Mouse (Mus musculus) embryo, embryonic 10.5 days (tissue): ENCODE measurements at regions not wholly inside any gene's neighbourhood (a gene's known extent, or its start where the extent isn't known, plus 50 kb on each side); places are given as distances from the start of the nearest gene placed in this dataset.

Experiments used
- DNase-seq: peaks from one replicate; pipeline ENCODE4 v3.0.0-alpha.2; 2015; ENCODE audit warnings: low spot score

DNA sequence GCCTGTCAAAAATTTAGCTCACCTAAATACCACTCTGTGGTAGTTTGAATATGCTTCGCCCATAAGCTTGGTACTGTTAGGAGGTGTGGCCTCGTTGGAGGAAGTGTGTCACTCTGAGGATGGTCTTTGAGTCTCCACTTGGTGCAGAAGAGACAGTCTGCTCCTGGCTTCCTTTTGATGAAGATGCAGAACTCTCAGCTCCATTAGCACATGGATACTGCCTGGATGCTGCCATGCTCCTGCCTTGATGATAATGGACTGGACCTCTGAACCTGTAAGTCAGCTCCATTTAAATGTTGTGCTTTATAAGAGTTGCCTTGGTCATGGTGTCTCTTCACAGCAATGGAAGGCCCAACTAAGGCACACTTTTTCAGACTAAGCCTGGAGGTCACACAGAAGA lies 56.9 kb upstream of the Pik3r1 start:
- DNase-seq = no peak

DNA sequence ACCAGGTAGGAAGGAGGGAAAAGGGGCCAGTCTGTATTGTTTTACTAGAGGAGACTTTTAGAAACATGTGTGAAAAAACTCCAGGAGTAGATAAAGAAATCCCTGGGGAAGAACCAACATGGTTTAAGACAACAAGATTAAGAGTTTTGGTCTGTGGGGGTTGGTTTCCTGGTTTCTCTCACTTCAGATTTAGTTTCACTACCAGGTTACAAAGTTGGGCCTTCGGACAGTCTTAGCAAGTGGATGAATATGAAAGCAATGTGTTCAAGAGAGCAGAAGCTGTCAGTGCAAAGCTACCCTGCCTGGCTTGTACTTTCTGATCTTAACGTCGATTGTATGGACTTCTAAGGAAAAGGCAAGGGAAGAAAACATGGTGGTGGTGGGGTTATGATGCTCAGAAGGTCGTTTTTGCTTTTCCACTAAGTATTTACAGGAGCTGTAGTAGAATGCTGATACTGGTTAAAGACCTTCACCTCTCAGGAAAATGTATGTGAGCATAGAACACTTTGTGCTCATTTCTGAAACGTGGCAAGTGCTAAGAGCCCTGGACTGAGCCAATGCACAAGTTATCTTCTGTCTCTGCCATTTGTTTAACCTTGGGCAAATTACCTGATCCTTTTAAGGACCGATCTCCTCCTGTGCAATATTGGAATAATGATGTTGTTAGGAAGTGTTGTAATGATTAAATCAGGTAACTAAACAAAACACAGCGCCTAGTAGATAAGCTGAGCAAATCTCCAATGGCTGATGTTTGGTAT lies 64.0 kb upstream of the Pik3r1 start:
- DNase-seq = no peak

GRCm38 (mm10) chr13:101834546-101834945 lies 66.5 kb upstream of the Pik3r1 start:
- no peak for DNase-seq

DNA sequence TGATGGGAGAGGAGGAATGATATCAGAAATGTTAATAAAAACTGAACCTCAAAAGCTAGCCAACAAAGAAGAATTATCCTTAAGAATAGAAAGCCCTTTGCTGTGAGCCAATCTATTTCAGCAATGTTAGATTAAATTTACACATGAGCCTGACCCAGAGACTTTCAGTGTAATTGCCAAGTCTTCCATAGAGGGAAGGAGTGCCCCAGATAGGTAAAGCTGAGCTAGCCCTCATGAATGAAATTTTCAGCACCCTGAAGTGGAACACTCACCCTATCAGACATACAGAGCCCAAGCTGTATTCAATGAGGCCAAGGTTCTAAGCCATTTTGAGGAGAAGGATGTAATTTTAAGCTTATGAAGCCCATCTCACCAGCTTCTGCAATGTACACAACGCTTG lies 69.0 kb upstream of the Pik3r1 start:
- no peak for DNase-seq

- peak; percentile 17 for DNase-seq
Observed at GRCm38 (mm10) chr13:101844461-101845440, 76.7 kb upstream of the Pik3r1 start.

GRCm38 (mm10) chr13:101846016-101846415 lies 78.0 kb upstream of the Pik3r1 start:
- no peak for DNase-seq

- DNase-seq = no peak
Observed at GRCm38 (mm10) chr13:101847879-101848600, 80.0 kb upstream of the Pik3r1 start.

GRCm38 (mm10) chr13:101848601-101849147 lies 80.7 kb upstream of the Pik3r1 start:
- DNase-seq = no peak

DNA sequence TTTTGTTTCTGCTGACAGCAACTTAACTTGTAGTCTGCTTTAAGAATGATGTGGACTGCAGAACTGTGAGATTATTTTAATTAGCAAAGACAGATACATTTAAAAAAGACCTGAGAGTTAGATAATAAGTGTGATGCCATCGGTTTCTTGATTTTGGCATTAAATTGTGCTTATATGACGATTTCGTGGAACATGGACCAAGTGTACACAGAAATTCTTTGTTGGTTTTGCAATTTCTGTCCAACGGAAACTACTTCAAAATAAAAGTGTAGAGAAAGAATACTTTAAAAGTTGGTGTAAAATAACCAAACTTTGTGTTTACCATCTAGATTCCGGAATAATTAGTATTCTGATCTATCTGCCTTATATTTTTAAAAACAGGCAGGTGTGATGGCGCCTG lies 81.4 kb upstream of the Pik3r1 start:
- DNase-seq = no peak

DNA sequence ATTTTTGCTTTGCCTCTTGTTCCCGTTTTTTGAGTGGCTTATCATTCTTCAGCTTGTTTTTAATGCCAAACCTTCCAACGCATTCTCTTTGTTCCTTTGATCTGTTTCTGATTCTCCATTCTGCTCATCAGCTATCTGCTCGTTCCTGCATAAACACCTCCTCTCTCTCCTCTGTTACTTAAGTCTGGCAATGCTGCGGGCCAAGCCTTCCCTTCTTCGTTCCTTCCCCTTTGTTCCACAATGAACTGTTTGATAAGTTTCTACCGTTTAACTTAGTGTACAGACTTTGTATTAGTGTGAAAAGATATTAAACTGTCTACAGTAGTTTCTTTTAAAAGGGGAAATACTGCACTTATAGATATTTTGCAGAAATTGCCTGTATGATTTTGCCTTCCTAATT lies 83.3 kb upstream of the Pik3r1 start:
- no peak for DNase-seq

- DNase-seq = no peak
Observed at GRCm38 (mm10) chr13:101852960-101853359, 84.9 kb upstream of the Pik3r1 start.

DNA sequence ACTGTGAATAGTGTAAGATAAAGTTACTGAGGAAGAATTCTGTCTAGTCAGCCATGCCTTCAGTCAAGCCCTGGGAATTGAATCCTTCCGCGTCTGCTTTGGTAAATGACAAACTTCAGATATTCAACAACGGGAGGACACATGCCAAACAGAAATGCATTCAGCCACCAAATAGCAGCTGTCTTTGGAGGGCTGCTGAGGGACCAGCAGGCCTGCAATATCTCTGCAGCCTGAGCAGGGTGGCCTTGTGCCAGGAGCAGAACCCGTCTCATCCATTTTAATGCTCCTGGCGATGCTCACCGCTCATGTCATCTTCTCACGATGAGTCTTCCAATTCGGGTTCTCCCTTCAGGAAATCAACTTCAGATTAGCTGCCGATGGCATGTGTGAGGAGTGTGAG lies 87.1 kb upstream of the Pik3r1 start:
- no peak for DNase-seq

DNA sequence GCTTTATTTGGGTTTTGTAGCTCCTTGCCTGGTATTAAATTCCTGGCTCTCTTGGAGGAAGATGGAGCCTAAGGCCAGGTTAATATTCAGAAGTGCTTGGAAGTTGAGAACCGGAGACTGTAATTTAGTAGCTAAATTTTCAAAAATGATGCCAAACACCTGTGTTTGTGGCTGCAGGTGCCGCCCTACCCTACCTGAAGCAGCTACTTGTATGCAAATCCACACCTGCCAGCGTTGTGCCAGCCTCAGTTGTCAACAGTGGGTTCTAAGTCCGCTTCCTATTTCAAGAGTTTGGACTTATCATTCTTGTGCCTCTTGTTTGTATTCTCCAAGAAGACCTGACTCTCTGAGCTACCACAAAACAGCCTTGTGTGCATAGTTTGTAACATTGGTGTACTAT lies 92.7 kb upstream of the Pik3r1 start:
- DNase-seq = no peak

GRCm38 (mm10) chr13:101862011-101862410 lies 94.0 kb upstream of the Pik3r1 start:
- DNase-seq = no peak

- no peak for DNase-seq
Observed at GRCm38 (mm10) chr13:101863015-101863414, 95.0 kb upstream of the Pik3r1 start.

DNA sequence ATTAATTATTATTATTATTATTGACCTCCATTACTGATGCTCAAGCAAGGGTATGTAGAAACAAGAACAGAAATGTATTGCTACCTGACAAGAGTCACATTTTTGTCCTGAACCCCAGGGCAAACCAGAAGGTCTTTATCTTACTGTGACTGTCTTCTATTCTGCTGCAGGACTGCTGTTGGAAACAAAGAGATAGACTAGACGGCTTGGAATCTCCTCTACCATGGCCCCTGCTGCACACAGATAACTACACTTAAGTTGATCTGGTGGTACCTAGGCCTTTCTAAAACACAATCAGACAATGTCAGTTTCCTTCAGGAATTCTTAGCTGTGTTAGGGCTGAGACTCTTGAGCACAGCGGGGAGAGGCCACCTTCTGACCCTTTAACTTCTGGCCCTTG lies 95.6 kb upstream of the Pik3r1 start:
- DNase-seq = no peak

GRCm38 (mm10) chr13:101866843-101867242 lies 98.8 kb upstream of the Pik3r1 start:
- DNase-seq = peak; percentile 53

DNA sequence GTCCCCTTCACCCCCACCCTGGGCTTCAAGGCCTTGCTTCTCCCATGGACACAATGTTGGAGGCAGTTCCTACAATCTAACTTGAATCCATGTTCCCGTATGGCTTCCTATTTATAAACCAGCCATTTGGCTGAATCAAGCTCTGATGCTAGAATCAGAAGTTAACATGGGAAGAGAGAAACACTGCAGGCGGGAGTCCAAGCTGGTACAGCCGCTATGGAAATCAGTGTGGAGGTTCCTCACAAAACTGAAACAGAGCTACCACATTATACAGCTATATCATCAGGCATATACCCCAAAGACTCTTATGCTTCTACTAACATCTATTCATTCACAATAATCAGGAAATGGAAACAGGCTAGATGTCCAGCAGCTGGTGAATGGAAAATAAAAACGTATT lies 106.7 kb upstream of the Pik3r1 start:
- no peak for DNase-seq

GRCm38 (mm10) chr13:101876069-101876468 lies 108.1 kb upstream of the Pik3r1 start:
- DNase-seq = no peak

DNA sequence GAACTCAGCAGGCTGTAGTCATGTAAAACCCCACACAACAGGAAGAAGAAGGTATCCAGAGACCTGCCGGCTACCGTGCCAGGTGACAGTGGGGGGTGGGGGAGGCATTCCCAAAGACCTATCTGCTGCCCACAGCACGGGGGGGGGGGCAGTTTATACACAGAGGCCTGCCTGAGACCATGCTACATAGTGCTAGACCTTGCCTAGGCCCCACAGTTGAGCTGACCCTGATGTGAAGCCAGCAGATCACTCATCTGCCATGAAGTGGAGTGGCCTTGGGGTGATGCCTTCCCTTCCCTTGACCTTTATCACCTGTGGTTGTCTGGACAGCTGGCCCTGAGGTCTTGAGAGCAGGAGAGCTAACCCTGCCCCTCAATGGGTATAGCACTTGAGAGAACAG lies 108.6 kb upstream of the Pik3r1 start:
- DNase-seq = no peak

DNA sequence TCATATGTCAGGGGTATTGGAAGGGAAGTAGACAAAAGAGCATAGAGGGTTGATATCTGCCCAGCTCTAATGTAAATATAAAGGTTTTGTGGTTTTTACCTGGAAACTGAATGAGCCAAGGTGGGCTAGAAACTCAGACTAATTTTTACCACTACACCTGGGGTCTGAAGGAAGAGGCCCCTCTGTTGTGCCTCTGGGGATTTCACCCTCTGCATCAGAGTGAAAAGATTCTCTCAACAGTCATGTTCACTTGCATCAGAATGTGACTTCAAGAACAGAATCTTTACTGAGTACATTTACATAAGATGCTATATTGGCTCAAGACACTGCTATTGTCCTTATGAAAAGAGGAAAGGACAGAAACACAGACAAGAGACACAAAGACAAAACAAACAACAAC lies 110.2 kb upstream of the Pik3r1 start:
- DNase-seq = no peak

- DNase-seq = no peak
Observed at GRCm38 (mm10) chr13:101879561-101880081, 111.6 kb upstream of the Pik3r1 start.
